Mouse (Mus musculus): ENCODE data around the gene Zfp239.

- TF ChIP-seq CTCF (IDR thresholded peaks at IDR 0.05) (no peak), POLR2A (IDR thresholded peaks at IDR 0.05; ENCODE audit: insufficient read depth, low read depth, low read length) (no peak)
These were observed 17.3 kb upstream of the Zfp239 start for GRCm38 (mm10) chr6:117844597-117844996.

Measured in heart, adult 2 months (tissue).